Mouse (Mus musculus) retina, adult 2 months (tissue): ENCODE data around the gene Fam129b.
A peak's percentile ranks its signal among the peaks of the same experiment; 100 is the strongest.
"Not testable (repeated sequence)": the region's sequence is repeated elsewhere in the genome, so short reads cannot be mapped to it uniquely, and the experiment has no call there.

ENCODE experiments used
- DNase-seq: peaks from one replicate; pipeline ENCODE4 v3.0.0-alpha.2; 2012; ENCODE audit warnings: low read depth, low spot score

Gene Fam129b

GRCm38 (mm10) chr2:32875675-32876489 is at the start of gene Fam129b:
TSS of gene Fam129b (plus strand) at chr2:32876114.
- no peak for DNase-seq

- DNase-seq: peak; percentile 92
Observed at GRCm38 (mm10) chr2:32828979-32829676, 46.8 kb upstream of the Fam129b start.

- no peak for DNase-seq
Observed at GRCm38 (mm10) chr2:32834496-32834895, 41.4 kb upstream of the Fam129b start.

DNA sequence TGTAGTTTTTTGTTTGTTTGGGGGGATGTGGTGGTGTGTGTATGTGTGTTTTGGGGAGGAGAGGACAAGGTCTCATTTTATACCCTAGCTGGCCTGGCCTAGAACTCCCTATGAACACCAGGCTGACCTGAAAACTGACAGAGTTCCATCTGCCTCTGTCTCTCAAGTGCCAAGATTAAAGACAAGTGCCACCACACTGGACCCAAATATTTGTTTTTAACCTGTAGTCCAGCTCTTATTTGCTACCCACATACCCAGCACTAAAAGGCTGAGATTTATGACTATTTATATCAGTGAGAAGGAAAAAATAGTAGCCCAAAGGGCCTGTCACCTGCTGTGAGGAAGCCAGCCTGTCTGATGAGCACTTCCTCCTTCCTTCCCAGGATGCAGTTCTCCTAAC is 40.3 kb upstream of the Fam129b start:
- no peak for DNase-seq

- DNase-seq: no peak
Observed at GRCm38 (mm10) chr2:32838147-32838884, 37.6 kb upstream of the Fam129b start.

- no peak for DNase-seq
Observed at GRCm38 (mm10) chr2:32839261-32839660, 36.7 kb upstream of the Fam129b start.

DNA sequence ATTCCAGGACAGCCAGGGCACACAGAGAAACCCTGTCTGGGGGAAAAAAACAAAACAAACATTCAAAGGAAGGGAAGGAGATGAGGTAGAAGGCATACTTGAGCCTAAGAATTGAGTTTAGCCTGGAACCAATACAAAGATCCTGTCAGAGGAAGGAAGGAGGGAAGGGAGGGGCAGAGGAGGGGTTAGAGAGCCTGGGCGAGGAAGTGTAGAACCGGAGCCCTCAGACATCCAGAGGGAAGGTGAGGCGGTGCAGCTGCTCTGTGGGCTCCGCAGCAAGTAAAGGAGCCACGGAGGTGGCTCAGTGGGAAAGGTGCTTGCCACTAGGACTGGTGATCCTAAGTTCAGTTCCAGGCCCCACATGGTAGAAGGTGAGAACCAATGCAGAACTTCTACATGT is 34.8 kb upstream of the Fam129b start:
- no peak for DNase-seq

GRCm38 (mm10) chr2:32842558-32842957 is 33.4 kb upstream of the Fam129b start:
- no peak for DNase-seq

GRCm38 (mm10) chr2:32845572-32846100 is 30.3 kb upstream of the Fam129b start:
- DNase-seq: no peak

GRCm38 (mm10) chr2:32846101-32846804 is 29.7 kb upstream of the Fam129b start:
- peak; percentile 64 for DNase-seq

- DNase-seq: peak; percentile 80
Observed at GRCm38 (mm10) chr2:32846805-32847467, 29.0 kb upstream of the Fam129b start, which contains the start of gene Stxbp1. TSS of gene Stxbp1 (minus strand) at chr2:32847245.

- no peak for DNase-seq
Observed at GRCm38 (mm10) chr2:32847468-32847821, 28.5 kb upstream of the Fam129b start.

GRCm38 (mm10) chr2:32852156-32852555 is 23.8 kb upstream of the Fam129b start:
- DNase-seq: no peak

DNA sequence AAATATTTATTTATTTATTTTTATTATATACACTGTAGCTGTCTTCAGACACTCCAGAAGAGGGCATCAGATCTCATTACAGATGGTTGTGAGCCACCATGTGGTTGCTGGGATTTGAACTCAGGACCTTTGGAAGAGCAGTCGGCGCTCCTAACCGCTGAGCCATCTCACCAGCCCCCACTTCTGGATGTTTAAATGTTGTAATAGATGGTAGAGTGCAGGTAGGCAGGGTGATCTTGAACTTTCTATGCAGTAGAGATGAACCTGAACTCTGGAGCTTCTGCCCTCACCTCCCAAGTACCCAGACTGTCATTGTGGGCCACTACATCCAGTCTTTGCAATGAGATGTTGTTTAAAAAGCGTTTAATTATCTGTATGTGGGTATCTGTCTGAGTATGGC is 22.2 kb upstream of the Fam129b start:
- DNase-seq: not testable (repeated sequence)

- DNase-seq: peak; percentile 78
Observed at GRCm38 (mm10) chr2:32854206-32854605, 21.7 kb upstream of the Fam129b start.

GRCm38 (mm10) chr2:32855046-32855785 is 20.7 kb upstream of the Fam129b start:
- DNase-seq: no peak

- no peak for DNase-seq
Observed at GRCm38 (mm10) chr2:32855790-32856465, 20.0 kb upstream of the Fam129b start.

DNA sequence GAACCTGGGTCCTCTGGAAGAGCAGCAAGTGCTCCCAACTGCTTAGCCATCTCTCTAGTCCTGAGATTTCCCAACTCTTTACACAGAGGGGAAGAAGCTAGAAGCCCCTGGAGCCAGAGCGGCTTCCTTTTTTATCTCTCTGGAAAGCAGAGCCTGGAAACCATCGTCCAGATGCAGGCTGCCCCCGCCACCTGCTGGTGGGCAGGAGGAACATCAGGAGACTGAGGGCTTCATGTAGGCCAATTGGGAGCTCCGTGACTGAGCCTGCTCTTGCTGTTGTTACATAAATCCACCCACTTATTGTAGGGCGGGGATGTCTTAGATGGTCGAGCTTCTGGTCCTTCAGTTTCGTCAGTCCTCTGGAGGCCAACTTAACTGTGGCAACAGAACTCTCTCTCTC is 18.3 kb upstream of the Fam129b start:
- peak; percentile 68 for DNase-seq

DNA sequence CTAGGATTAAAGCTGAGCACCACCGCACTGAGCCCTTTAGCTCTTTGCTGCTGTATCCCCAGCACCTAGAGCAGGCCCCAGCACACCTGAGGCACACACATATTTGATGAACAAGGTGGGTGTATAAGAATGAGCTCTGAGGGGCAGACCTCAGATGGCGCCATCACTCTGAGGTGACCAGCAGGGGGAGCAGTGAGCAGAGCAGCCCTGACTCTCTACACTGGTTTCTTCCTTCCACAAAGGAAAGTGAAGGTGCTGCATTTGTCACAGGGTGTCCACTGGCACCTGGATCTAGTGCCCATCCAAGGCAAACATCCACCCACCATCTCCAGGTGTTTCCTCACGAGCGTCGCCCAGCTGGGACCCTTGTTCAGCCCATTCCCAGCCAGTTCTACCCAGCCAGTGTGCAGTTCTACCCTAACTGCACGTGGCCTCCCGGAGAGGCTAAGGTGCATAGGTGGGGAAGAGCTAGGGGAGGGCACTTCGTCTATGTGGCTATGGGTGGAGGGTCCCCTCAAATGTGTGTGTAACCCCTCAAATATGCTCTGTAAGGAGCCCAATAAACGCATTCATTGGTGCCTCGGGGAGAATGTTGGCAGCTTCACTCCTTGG is 16.8 kb upstream of the Fam129b start:
- no peak for DNase-seq
